Mouse (Mus musculus): ENCODE measurements around the gene Rarg.
A peak's percentile ranks its signal among the peaks of the same experiment; 100 is the strongest.

Rarg gene

DNA sequence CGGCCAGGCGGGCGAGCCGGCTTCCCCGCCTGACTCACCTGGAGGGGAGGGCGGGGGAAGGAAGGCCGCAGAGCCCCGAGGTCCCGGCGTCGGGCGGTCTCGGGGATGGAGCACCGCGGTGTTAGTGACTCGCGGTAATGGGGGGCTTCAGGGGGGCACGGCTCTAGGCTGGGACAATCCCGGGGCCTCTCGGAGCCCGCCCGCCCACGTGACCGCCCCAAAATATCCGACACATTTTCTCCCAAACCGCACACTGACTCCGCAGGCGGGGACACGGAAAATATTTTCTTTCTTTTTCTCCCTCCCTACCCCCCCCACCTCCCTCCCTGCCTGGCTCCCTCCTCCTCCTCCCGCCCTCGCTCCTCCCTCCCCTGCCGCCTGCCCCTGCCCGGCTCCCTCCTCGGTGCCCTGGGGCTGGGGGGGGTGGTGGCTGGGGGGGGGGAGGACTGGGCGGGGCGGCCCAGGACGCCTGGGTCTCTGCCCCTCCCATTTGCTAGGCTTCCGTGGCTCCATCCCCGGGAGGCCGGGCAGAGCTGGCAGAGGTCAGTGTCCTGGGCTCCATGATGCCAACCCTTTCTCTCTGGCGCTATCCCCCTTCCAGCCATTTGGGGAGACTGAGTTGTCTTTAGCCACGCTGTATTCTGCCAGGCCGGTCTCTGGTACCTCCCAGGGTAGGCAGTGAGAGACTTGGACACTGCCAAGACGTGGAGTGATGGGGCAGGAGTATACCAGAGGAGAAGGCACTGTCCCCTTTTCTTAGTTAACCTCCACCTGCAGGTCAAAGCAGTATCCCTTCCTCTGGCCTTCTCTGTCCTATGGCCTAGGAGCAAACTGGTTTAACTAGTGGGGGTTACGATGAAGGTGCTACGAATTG is at the start of gene Rarg:
Gene Rarg (minus strand): TSS at position 316 of the 874 bp plus-strand sequence.
- peak; percentile 81 for DNase-seq

DNA sequence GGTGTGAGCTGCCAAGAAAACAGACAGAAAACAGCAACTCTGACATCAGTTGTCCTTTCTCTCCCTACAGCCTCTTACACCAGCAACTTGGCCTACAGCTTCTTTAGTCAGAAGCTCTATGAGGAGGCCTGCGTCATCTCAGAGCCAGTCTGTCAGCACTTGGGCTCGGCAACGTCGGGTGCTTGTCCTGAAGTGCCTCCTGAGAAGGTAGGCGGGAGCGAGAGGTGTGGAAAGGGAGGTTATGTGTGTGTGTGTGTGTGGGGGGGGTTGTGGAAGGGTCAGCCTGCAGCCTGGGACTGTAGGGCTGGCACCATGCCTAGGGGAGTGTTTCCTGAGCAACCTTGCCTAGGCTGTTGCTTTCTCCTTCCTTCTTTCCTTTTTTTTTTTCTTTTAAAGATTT is 45.2 kb upstream of the Rarg start:
- DNase-seq = no peak

DNA sequence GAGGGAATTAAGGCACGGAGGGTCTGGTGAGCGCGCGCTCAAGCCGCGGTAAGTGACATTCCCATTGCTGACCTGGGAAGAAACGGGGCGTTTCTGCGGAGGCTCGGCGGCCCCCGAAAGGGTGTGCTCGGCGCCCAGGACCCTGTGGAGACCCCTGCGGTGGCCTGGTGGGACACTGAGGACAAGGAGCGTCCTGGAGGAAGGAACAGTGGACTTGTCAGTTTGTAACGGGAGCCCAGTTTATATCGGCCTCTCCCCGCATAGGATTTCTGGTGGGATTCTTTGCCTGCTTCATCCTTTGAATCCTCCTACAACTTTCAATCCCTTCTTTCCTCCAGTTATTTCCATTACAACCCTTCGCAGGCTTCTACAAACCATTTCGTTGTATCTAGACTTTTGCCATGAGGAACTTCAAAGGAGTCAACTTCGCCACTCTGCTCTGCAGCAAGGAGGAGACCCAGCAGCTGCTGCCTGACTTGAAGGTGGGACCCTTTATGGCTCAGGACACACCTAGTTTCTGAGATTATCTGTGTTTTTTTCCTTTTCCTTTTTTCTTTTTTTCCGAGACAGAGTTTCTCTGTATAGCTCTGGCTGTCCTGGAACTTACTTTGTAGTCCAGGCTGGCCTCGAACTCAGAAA is 39.2 kb upstream of the Rarg start:
- DNase-seq = no peak

DNA sequence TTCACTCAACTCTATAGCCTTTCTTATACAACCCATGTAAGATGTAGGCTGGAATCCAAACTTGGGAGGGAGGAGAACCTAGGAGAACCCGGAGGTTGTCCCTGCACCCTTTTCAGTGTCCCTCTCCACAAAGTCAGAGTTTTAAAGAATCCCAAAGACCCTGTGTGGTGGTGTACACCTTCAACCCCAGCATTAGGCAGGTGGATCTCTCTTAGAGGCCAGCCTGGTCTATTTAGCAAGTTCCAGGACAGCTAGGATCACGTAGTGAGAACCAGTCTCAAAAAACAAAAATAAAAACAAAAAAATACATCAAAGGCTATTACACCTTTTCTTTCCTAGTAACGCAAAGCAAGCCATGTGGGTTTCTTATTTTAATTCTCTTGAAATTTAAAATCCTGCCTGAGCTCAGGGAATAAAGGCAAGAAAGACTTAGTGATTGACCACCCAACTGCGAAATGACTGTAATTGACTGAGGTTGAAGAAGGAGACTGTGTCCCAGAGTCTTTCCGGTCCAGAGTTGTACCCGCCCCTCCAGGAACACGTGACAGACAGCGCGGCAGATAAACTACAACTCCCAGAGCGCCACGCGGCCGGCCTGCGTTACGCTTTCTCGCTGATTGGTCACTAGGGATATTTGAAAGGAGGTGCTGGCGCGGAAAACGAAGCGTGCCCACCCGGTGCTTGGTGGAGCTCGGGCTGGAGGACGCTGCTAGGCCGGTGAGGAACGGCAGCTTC is 38.5 kb upstream of the Rarg start, which contains the start of gene Espl1:
Gene Espl1 (plus strand): TSS at position 634 of the 735 bp plus-strand sequence.
- peak; percentile 93 for DNase-seq

DNA sequence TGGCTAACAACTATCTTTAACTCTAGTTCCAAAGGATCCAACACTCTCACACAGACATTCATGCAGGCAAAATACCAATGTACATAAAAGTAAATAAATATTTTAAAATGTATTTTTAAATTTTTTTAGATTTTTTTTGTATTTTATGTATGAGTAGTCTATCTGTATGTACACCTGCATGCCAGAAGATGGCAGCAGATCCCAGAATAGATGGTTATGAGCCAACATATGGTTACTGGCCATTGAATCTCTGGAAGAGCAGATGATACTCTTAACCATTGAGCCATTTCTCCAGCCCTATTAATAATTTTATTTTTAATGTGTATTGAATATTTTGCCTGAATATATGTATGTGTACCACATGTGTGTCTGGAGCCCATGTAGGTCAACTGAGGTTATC is 30.1 kb upstream of the Rarg start:
- no peak for DNase-seq

DNA sequence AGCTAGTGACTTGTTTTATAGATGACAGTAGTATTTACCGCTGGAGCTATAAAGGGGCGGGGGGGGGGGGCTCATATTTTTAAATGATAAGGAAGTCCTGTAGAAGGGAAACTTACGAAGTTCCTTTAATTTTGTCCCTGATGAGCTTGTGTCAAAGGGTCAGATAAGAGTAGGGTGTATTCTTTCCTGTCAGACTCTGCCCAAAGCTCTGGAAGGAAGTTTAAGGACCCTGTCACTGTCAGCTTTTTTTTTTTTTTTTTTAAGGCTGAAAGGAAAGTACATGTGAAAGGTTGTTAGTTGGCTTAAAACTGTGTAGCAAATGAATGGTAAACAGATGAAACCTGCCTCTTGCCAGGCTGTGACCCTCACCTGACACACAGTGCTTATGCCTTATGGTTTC is 26.3 kb upstream of the Rarg start:
- DNase-seq = no peak

DNA sequence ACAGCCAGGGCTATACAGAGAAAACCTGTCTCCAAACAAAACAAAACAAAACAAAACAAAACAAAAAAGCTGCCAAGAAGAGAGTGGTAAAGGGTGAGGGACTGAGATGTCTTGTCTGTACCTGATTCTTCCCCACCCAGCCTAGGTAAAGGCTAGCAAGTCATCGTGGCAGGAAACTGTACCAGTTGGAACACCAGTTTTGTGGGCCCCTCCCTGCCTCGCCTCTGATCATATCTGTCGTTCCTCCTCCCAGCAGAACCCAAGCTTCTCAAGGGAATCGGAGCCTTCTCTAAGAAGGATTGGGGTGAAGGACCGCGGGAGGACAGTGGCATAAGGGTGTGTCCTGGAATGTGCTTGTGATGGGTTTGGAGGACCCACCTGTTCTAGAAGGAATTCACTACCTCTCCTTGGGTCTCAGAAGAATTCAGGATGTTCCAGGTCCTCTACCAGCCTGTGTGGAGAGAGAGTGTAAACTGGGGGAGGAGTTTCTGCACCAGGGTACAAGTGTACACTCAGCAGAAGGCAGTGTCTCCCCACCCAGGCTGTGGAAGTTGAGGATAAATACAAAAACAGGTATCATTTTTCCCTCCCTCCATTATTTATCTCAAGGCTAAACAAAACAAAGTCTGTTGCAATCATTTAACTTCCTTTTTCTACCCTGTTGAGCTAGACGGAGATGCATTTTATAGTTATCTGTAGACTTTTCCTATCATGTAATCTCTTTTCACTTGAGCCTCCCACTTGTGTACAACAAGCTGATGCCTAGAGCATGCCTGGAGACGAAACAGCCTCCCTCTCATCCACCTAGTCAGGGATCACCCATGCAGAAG is 25.4 kb upstream of the Rarg start:
- no peak for DNase-seq

DNA sequence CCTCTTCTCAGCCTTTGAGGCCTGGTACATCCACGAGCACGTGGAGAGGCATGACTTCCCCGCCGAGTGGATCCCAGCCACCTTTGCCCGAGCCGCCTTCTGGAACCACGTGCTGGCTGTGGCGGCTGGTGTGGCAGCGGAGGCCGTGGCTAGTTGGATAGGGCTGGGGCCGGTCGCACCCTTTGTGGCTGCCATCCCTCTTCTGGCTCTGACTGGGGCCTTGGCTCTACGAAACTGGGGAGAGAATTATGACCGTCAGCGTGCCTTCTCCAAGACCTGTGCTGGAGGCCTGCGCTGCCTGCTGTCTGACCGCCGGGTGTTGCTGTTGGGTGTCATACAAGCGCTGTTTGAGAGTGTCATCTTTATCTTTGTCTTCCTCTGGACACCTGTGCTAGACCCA is 23.3 kb upstream of the Rarg start:
- no peak for DNase-seq

DNA sequence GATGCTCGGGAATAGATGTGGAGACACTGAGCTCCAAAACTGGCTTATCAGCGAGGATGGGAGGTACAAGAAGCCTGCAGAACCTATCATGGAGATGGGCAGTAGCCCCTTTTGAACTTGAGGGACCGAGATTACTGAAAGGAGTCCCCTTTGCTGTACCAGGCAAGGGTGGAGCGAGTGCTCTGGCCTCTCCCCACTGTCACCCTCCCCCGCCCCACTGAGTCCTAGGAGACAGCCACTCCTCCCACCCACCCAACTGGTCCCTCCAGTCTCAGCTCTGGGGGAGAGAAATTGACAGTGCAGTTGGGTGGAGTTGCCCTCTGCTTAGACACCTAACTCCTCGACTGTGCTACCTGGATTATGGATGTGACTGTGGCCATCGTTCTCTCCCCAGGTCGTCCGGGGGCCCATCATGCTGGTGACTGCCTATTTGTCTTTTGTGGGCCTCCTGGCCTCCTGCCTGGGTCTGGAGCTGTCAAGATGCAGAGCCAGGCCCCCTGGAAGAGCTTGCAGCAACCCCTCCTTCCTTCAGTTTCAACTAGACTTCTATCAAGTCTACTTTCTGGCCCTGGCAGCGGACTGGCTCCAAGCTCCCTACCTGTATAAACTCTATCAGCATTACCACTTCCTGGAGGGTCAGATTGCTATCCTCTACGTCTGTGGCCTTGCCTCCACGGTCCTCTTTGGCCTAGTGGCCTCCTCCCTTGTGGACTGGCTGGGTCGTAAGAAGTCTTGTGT is 22.6 kb upstream of the Rarg start:
- DNase-seq = peak; percentile 48

DNA sequence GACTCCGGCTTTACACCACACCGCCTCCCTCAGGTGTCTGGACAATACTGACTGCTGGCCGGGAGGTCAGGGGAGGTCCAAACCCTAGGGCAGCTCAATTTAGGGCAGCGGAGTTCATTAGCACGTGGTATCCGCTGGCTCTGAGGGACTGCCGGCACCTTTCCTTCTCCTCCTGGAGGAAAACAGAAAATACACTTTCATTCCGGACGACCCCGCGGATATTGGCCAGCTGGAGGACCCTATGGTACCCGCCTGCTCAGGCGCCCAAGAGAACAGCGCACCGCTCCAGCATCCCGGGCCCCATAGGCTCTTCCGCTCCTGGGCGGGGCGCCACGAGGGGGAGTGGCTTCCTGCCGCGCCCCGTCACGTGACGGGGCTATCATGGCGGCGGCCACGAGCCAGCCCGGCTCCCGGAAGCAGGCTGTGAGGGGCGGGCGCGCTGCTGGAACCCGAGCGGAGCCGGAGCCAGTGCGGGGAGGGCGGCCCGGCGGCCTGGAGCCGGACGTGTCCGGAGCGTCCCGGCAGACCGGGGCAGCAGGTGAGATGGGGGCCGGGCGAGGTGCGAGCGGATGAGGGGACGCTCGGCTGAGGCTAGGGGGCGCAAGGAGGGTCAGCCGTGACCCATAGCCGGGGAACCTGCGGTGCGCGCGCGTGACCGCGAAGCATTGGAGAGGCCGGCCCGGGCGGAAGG is 21.9 kb upstream of the Rarg start, which contains the start of gene Mfsd5:
Gene Mfsd5 (plus strand): TSS at position 363 of the 691 bp plus-strand sequence.
- DNase-seq = peak; percentile 85

DNA sequence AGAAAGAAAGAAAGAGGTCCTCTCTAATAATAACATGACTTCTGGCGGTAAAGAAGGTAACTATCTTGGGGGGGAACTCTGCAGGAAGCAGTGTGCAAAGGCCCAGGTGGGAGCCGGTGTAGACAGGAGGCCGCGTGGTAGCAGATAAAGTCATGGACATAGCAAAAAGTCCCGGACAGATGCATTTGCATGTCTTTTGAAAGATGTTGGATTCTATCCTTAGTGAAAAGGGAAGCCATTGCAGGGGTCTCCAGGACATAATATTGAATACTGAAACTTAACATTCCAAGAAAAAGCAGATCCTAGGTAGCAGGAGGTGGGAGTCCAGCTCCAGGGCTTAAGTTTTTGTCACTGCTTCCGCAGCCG is 21.4 kb upstream of the Rarg start:
- no peak for DNase-seq

DNA sequence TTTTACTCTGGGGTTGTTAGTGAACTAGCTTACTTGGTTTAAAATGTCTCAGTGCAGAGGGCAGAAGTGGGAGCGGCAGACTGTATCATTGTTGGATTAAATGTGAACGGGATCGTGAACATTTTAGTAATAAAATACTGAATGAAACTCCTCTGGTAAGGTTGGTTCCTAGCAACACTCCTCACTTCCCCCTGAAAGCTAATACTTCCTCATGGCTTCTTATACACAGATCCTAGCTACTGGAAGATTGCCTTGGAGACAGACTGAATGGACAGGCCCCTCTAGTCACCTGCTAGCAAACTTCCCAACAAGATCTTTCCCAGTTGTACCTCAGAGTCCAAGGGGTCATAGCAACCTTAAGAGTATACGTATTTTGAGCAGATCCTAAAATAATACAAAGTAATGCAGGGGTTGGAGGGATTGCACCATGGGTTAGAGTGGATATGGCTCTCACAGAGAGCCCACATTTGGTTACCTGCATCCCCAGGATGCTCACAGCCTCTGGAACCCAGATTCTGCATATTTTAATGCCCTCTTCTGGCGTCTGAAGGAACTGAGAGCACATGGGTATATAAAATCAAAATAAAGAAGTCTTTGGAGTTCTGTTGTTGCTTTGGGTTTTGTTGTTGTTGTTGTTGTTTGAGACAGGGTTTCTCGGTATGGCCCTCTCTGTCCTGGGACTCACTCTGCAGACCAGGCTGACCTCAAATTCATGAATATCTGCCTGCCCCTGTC is 16.8 kb upstream of the Rarg start:
- DNase-seq = no peak

DNA sequence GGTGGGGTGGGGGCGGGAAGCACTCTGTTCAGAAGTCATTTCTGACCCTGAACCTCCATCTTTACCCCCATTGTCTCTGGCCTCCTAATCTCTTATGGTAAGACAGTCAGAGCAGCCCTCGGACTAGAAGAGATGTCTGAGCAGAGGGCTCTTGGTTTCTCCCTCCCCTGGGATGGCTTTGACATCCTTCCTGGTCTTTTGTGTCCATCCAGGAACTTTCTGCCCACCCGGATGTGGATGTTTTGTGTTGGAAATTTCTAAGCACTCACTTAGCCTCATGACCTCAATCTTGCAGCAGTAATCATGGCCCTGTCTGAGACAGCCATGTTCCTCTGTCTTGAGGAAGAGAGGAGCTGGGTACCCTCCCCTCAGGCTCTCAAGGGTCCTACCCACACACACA is 14.1 kb upstream of the Rarg start:
- no peak for DNase-seq

DNA sequence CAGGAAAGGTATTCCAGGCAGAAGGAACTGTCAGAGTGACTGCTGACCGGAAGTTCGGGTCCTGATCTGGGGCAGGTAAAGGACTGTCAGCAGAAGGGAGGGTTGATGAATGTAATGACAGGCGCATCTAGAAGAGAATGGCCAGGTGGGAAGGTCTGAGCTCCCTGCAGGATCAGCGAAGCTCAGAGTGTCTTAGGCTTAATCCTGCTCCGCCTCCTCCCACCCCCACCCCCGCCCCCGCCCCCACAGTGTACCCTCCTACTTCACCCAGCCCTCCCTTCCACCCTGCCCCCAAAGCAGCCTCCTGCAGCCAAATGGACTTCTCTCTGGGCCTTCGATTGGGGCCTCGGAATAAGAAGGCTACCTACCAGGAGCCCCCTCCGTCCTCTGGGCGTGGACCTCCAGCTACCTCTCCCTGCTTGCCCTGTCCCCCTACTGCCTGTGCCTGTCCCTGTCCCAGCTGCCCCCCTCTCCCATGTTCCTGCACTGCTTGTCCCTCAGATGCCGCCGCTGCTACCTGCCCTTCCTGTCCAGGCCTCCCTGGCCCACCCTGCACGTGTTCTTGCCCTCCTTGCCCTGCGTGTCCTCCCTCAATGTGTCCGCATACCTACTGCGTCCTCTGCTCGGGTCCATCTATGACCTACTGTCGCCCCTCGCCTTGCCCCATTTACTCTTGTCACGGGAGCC is 13.1 kb upstream of the Rarg start, which contains the start of gene Gm9918:
Gene Gm9918 (plus strand): TSS at position 290 of the 687 bp plus-strand sequence.
- no peak for DNase-seq

DNA sequence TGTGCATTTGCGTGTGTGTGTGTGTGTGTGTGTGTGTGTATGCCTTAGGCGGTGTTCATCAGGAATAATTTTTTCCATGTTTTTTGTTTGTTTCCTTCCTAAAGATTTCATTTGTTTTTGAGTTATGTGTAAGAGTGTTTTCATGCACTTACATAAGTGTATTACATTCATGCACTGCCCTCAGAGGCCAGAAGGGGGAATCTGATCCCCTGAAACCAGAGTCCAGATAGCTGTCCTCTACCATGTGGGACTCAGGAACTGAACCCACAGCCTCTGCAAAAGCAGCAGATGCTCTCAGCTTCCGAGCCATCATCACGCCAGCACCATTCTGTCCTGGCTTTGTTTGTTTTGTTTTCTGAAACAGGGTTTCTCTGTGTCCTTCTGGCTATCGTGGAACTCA is 8.2 kb upstream of the Rarg start:
- no peak for DNase-seq

DNA sequence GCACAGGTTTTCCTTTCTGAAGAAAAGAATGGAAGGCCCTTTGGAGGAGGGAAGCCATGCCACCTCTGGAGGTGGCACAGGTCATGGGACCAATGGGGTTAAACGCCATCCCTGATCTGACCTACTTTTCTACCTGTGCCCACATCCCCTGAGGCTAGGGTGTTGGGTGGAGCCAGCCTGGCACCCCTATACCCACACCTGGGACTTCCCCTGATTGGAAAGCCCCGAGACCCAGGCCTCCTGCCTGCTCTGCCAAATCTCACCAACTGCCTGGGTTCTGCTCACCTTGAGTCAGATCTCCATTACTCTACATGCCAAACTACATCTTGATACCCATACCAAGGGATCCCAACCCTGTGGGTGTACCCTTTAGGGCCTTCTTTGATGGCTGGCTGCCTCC is 5.7 kb upstream of the Rarg start:
- no peak for DNase-seq

DNA sequence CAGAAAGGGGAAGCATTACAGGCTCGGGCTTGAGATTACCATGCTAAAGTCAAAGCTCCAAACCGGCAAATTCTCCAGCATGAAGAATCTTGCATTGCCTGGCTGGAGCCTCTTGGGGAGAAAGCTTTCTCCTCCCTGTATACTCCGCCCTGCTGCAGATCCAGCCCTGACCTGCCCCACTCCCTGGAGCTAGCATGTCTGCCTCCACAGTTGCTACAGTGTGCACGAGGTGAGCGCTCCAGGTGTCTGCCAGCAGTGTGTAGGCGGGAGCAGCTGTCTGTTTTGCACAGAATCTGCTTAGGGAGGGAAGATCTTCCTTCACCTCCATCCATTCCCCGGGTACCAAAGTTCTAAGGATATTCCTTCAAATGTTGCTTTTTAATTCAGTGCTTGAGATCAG is 5.3 kb upstream of the Rarg start:
- DNase-seq = no peak

DNA sequence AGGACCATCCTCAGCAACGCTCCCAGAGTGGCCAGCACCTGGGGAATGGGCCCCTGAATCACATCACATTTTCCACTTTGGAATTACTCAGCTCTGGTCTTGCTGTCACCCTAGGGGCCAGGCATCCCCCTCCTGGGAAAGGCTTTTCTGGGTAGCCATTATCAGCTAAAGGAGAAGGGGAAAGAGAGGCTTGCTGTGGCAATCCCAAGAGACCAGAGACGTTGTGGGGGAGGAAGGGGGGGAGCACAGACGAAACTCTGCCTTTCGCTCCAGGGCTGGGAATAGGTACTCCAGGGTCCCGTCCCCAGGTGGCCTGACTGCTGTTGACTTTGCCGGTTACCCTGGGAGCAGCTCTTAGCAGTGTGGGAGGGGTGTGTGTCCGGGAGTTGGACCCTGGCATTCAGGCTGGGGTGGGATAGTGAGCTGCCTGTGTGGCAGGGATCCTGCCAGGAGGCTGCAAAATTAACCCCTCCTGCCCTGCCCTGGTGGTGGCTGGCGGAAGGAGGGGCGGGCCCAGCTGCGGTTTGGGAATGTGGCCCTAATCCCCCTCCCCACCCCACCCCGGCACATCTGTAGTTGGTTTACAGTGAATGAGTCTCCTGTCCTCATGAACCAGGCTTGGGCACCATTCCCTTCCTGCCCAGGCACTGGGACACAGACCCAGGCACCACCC is 1.4 kb upstream of the Rarg start:
- DNase-seq = peak; percentile 44

DNA sequence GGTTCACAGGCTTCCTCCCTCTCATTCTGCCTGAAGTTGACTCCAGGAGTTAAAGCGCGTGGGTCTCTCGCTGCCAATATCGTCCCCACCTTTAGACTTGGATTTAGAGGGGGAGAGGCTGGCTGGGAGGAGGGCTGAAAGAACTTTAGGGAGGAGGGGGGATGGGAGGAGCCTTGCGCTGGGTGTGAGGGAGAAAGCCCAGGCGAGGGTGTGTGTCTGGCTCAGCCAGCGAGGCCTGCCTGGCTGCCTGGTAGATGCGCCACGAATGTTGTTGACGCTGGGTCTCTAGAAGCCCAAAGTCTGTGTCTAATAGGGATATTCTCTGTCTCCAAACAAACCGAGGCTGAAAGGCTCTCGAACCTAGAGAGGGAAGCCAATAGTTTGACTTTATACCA is 756 bp upstream of the Rarg start:
- peak; percentile 67 for DNase-seq
